ENCODE assay signal across 16 mouse cellular contexts in genomic region chr9:56722089-56722825, GRCm38 (mm10).
DNase-seq lines count a peak whose midpoint lies in the region; ATAC-seq and TF ChIP-seq lines count a peak whose summit lies in the region.
"Had no signal": no experiment of that assay in that cellular context is flagged by ENCODE, and none has a peak within 500 bp of the region (broad histone marks: within the 10 kb centered on the region; RNA-seq: fewer than 3 reads in every experiment).

No protein-coding gene starts in this region.

- H3K4me3 ChIP-seq in forebrain, embryonic 15.5 days: no peak overlapping the region
- no peak overlapping the region for H3K4me3 ChIP-seq in forebrain, embryonic 12.5 days (replicated peaks)
- H3K4me3 ChIP-seq: embryonic facial prominence, embryonic 13.5 days; heart, embryonic 10.5 days had no signal

- H3K9ac ChIP-seq in forebrain, embryonic 15.5 days (replicated peaks): no peak overlapping the region
- H3K9ac ChIP-seq in forebrain, embryonic 12.5 days: no peak overlapping the region
- H3K9ac ChIP-seq: embryonic facial prominence, embryonic 13.5 days had no signal

- TF ChIP-seq CTCF in brain, embryonic 14.5 days (IDR thresholded peaks at IDR 0.05; ENCODE audit: borderline replicate concordance, extremely low read depth, insufficient read depth, insufficient read length): no peak

- DNase-seq in layer of hippocampus, postnatal 10 days (ENCODE audit: low spot score in 2 of 2): peak; percentile 34 to 50
- DNase-seq in layer of hippocampus, postnatal 25 days (ENCODE audit: extremely low spot score in 1 of 2, low spot score in 1 of 2): no peak
- peak; percentile 51 for DNase-seq in MN1 (ENCODE audit: low spot score)
- DNase-seq in brain, embryonic 14.5 days (ENCODE audit: low read depth): peak; percentile 63
- DNase-seq in urinary bladder, postnatal 14 days (ENCODE audit: low spot score): no peak
- no peak for DNase-seq in thymus, postnatal 25 days
- DNase-seq: adrenal gland, postnatal 10 days; gastrocnemius, postnatal 14 days; kidney, adult 9 months; thymus, postnatal 36 days had no signal

- H3K4me2 ChIP-seq in forebrain, embryonic 15.5 days (replicated peaks): no peak overlapping the region
- no peak overlapping the region for H3K4me2 ChIP-seq in forebrain, embryonic 12.5 days
- H3K4me2 ChIP-seq: embryonic facial prominence, embryonic 13.5 days; midbrain, embryonic 11.5 days had no signal

- TF ChIP-seq POLR2A in brain, embryonic 14.5 days (IDR thresholded peaks at IDR 0.05; ENCODE audit: borderline replicate concordance, extremely low read depth, insufficient read depth, insufficient read length, poor library complexity, severe bottlenecking): no peak

- H3K4me1 ChIP-seq in forebrain, embryonic 15.5 days: peaks cover 8% of the 10 kb centered on the region; the same call in 1 of the 2 replicates
- no peaks in the 10 kb centered on the region for H3K4me1 ChIP-seq in forebrain, embryonic 12.5 days
- H3K4me1 ChIP-seq: embryonic facial prominence, embryonic 13.5 days; heart, embryonic 10.5 days had no signal

- WGBS in forebrain, embryonic 15.5 days: 67% methylated on average over 11 of the region's 11 CpGs
- 69% methylated on average over 11 of the region's 11 CpGs for WGBS in forebrain, embryonic 12.5 days

- no peaks in the 10 kb centered on the region for H3K9me3 ChIP-seq in forebrain, embryonic 15.5 days
- H3K9me3 ChIP-seq in forebrain, embryonic 12.5 days: no peaks in the 10 kb centered on the region
- H3K9me3 ChIP-seq: embryonic facial prominence, embryonic 13.5 days; G1E; heart, embryonic 10.5 days had no signal

- H3K27me3 ChIP-seq in forebrain, embryonic 15.5 days: peaks cover 6% of the 10 kb centered on the region; the same call in 1 of the 2 replicates
- H3K27me3 ChIP-seq in forebrain, embryonic 12.5 days: peaks cover 27% of the 10 kb centered on the region

- no peaks in the 10 kb centered on the region for H3K36me3 ChIP-seq in forebrain, embryonic 15.5 days
- H3K36me3 ChIP-seq in forebrain, embryonic 12.5 days (replicated peaks): no peaks in the 10 kb centered on the region
- H3K36me3 ChIP-seq: embryonic facial prominence, embryonic 13.5 days; G1E; heart, embryonic 10.5 days had no signal

- ATAC-seq in forebrain, embryonic 15.5 days (replicated peaks): peak; percentile 39; the same call in 1 of the 2 replicates
- no peak for ATAC-seq in forebrain, embryonic 12.5 days (ENCODE audit: low FRiP score)

- H3K27ac ChIP-seq in forebrain, embryonic 15.5 days (replicated peaks): no peak overlapping the region
- H3K27ac ChIP-seq in forebrain, embryonic 12.5 days: no peak overlapping the region
- H3K27ac ChIP-seq: embryonic facial prominence, embryonic 13.5 days; heart, embryonic 10.5 days had no signal

Comparison
In these comparisons a context has a peak if more than half of its experiments do, and no peak if none do; other contexts are left out.
1. DNase-seq: peak in layer of hippocampus, postnatal 10 days (2 of 2), MN1 (single experiment) and brain, embryonic 14.5 days (single experiment); none in layer of hippocampus, postnatal 25 days (0 of 2), urinary bladder, postnatal 14 days (single experiment) and thymus, postnatal 25 days (single experiment).